Mouse (Mus musculus): ENCODE results near the gene Phka2. TPM values are rescaled to one million over a fixed set of nuclear protein-coding genes. Genes with fewer than 3 reads are reported as not detected.

Gene Phka2
- total and polyA plus RNA-seq, 2 experiments from 2014 or later: 6.0 to 22.8 TPM

- WGBS: 23% methylated on average over 4 of the region's 4 CpGs
- TF ChIP-seq CTCF (IDR thresholded peaks at IDR 0.05; ENCODE audit: low read depth): no peak
These were observed 109.1 kb downstream of the Phka2 start for GRCm38 (mm10) chrX:160610882-160611644.

More at GRCm38 (mm10) chrX:160610882-160611644, 109.1 kb downstream of the Phka2 start:
- Histone ChIP-seq H3K4me1 (ENCODE audit: insufficient read depth) (no peaks in the 10 kb centered on the region), H3K9me3 (ENCODE audit: low read length) (no peaks in the 10 kb centered on the region), H3K4me3 (ENCODE audit: low read depth, low read length) (no peak overlapping the region), H3K27me3 (ENCODE audit: insufficient read depth, low read length) (no peaks in the 10 kb centered on the region), H3K36me3 (ENCODE audit: insufficient read depth) (no peaks in the 10 kb centered on the region), H3K9ac (no peak overlapping the region), H3K4me2 (ENCODE audit: low read depth) (no peak overlapping the region), H3K27ac (ENCODE audit: low read depth, low read length) (no peak overlapping the region)
- ATAC-seq: no peak
- no peak for DNase-seq

Other genes with a start within 250 kb of the Phka2 start
- gene Adgrg2, start 111.5 kb upstream of the Phka2 start, total RNA-seq (2014; rRNA removed): 1.6 and 2.0 TPM in 2 replicates
- 1.0 and 1.6 TPM in 2 replicates for gene Adgrg2, start 111.5 kb upstream of the Phka2 start, polyA plus RNA-seq (2015; fragmentation: Nextera tagmentation; extraction: Ambion mirVana)
- 0.77 and 0.90 TPM in 2 replicates for gene Ppef1, start 233.6 kb downstream of the Phka2 start, total RNA-seq (2014; rRNA removed)
- 0.47 and 0.84 TPM in 2 replicates for gene Ppef1, start 233.6 kb downstream of the Phka2 start, polyA plus RNA-seq (2015; fragmentation: Nextera tagmentation; extraction: Ambion mirVana)